Mouse (Mus musculus) gastrocnemius, adult 2 months (tissue): ENCODE measurements around the gene Tmem80. TPM values are rescaled to one million over a fixed set of nuclear protein-coding genes. Genes with fewer than 3 reads are reported as not detected.

Experiments
- DNase-seq: peaks from one replicate; pipeline ENCODE4 v3.0.0; 2022
- H3K27ac ChIP-seq: fragments of 200-600 bp; 2 replicates; pipeline ENCODE4 v1.8.1; 2022; ENCODE audit warnings: mild to moderate bottlenecking
- H3K4me3 ChIP-seq: fragments of 200-600 bp; 2 replicates; pipeline ENCODE4 v1.8.1; 2022; ENCODE audit warnings: mild to moderate bottlenecking, moderate library complexity
- CTCF ChIP-seq: fragments of 200-600 bp; IDR thresholded peaks from 2 replicates; pipeline ENCODE4 v1.8.1; 2022; ENCODE audit warnings: antibody characterized with exemption, mild to moderate bottlenecking, moderate library complexity
- intact Hi-C: fragments of 180-260 bp; cut with DNase I; formaldehyde crosslinking; loops from one replicate; pipeline ENCODE4 v1.15.1; 2025
- total RNA-seq, 2 experiments: library from RNA; stranded (reverse); gene quantifications; 2 replicates each; pipeline ENCODE4 v1.2.3; 2021

The Tmem80 gene
- total RNA-seq, 2 experiments from 2014 or later = 11.5 to 16.9 TPM

DNA sequence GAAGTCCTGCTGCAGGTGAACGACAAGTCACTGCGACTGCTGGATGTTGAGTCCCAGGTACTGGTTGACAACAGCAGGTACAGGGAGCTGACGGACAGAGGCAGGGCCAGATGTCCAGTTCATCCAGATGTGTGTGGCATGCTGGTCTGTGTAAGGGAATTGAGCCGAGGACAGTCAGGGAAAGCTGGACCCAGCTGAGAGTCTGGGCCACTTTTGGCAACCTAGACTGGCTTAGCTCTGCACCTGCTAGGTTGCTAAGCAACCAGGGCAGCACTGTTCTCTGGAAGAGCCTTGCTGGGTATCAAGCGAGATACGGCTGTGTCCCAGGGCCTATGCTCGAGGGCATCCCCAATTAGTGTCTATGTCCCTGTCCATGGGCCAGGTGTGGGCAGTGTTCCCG, 27.5 kb downstream of the Tmem80 start:
- no peak overlapping the region for H3K27ac ChIP-seq
- no peak overlapping the region for H3K4me3 ChIP-seq
- intact Hi-C loops = no loop called here
- no peak for TF ChIP-seq CTCF
- DNase-seq = no peak

DNA sequence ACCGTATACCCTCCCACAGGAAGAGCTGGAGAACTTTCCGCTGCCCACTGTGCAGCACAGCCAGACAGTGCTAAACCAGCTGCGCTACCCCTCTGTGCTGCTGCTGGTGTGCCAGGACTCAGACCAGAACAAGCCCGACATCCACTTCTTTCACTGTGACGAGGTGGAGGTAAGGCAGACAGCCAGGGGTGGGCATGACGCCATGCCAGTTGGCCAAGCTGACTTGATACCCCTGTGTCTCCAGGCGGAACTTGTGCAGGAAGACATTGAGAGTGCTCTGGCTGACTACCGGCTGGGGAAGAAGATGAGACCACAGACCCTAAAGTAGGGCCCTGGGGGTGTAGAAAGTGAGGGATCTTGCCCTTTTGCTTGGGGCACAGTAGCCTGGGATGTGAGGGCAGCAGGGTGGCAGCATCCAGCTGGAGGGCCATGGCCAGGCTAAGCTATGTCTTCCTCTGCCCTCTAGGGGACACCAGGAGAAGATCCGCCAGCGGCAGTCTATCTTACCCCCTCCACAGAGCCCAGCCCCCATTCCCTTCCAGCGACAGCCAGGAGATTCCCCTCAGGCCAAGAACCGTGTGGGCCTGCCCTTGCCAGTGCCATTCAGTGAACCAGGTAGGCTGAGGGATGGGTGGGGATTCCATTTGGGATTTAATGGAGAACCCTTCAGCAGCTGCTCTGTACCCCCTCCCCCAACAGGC, 28.2 kb downstream of the Tmem80 start:
- intact Hi-C loops = no loop called here
- Histone ChIP-seq H3K27ac (no peak overlapping the region), H3K4me3 (no peak overlapping the region)
- peak; percentile 19; the same call in 1 of the 2 replicates for TF ChIP-seq CTCF
- DNase-seq = no peak

DNA sequence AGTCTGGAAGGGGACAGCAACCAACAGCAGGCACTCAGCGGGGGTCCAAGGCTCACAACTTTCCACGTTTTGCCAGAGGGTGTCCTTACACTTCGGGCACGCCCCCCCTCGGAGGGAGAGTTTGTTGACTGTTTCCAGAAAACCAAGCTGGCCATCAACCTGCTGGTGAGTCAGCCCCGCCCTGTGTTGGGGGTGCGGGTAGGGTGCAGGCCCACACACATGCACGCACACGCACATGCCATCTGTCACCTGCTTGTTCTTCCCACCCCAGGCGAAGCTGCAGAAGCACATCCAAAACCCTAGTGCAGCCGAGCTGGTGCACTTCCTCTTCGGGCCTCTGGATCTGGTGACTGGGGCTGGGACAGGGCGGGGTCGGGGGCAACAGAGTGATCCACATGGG, 29.4 kb downstream of the Tmem80 start:
- no peak for DNase-seq
- no peak for TF ChIP-seq CTCF
- H3K27ac ChIP-seq = no peak overlapping the region
- no peak overlapping the region for H3K4me3 ChIP-seq
- intact Hi-C loops = no loop called here

DNA sequence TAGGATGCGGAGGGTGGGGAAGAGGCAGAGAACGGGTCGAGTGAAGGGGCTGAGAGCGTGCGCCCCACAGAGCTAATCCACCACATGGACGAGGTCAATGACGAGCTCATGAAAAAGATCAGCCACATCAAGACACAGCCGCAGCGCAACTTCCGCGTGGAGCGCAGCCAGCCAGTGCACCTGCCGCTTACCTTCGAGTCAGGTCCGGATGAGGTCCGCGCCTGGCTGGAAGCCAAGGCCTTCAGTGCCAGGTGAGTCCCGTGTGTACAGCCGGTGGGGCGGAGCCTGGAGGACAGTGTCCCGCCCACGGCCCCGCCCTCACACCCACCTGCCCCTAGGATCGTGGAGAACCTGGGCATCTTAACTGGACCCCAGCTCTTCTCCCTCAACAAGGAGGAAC, 34.0 kb downstream of the Tmem80 start:
- intact Hi-C loops = no loop called here
- TF ChIP-seq CTCF = no peak

DNA sequence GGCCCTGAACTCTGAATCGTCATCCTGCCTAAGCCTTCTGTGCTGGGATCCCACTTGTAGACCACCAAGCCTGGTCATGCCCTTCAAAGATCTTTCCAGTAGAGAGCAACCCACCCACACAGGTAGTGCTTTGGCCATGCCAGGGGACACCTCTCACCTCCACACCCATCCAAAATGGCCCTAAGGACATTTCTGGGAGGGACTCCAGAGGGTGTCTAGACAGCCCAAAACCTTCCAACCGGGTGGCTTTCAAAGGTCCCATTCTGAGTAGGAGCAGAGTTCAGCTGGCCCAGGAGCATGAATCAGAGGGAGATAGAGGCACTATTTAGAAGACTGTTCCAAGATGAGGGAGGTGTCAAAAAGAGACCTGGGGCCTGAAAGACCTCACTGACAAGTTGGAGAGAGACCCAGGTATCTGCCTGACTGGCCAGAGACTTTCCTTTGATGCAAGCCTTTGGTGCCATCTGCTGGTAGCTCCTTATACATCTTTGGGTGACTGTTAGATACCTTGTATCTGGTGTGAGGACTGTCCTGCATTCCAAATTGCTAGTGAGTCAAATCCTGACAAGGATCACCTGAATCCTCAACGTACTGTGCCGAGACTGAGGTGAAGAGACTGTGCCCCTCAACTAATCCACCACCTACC, 35.7 kb downstream of the Tmem80 start:
- peak; percentile 63 for DNase-seq
- Histone ChIP-seq H3K4me3 (no peak overlapping the region), H3K27ac (no peak overlapping the region)
- peak; percentile 80 for TF ChIP-seq CTCF
- intact Hi-C loops = loop anchor here (1.0 to 2.0 kb wide), 2 partner anchors 98 to 140 kb away; no protein-coding TSS in a partner anchor

More for the DNA sequence above, 34.0 kb downstream of the Tmem80 start:
- H3K4me3 ChIP-seq = no peak overlapping the region
- no peak overlapping the region for H3K27ac ChIP-seq
- no peak for DNase-seq

DNA sequence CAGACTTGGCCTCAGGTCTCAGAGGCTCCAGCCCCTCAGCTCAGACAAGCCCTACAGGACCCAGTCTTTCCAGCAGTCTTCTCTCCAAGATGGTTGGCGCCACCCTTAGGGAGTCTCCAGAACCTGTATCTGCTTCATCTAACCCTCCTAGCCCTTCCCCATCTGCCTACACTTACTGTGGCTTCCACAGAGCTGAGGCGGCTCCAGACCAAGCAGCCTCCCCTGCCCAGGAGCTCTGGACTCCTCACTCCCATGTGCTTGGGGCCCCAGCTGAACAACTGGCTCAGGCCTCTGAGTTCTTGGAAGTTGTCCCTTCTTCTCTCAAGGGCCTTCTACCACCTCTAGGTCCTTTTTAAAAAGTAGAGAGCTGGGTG, 36.2 kb downstream of the Tmem80 start:
- no peak for TF ChIP-seq CTCF
- Histone ChIP-seq H3K4me3 (no peak overlapping the region), H3K27ac (no peak overlapping the region)
- intact Hi-C loops = loop anchor here (1.0 to 2.0 kb wide), 2 partner anchors 98 to 141 kb away; no protein-coding TSS in a partner anchor
- DNase-seq = no peak

DNA sequence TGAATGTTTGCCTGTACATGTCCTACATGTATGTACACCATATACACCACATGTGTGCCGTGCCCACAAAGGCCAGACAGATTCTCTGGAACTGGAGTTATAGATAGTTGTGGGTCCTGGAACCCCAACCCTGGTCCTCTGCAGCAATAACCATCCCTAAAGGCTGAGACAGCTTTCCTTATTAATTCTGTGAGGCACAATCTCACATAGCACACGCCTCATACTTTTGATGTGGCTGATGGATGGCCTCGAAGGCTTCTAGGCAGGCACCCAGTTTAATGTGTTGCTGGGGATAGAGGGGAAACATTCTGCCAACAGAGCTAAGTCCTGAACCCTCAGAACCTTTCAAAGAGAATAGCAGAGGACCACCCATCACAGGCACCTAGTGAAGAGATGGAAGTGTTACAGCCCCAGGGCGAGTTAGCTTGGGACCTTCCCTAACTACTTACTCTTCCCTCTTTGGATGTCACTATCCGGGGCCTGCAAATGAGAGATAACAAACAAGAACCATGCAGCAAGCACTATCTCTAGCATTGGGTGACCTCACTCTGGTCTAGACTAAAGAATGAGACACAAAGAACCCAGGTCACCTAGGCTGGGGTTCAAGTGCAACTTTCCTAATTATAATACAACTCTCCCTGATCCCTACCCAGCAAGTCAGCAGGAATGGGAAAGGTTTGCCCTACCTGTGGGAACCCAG, 37.0 kb downstream of the Tmem80 start:
- intact Hi-C loops = no loop called here
- 0 out of 2 replicates have a peak overlapping the region, but pooled peaks have one; percentile 17 for H3K4me3 ChIP-seq
- peak overlapping the region; percentile 38; the same call in 1 of the 2 replicates for H3K27ac ChIP-seq
- no peak for DNase-seq
- TF ChIP-seq CTCF = no peak

DNA sequence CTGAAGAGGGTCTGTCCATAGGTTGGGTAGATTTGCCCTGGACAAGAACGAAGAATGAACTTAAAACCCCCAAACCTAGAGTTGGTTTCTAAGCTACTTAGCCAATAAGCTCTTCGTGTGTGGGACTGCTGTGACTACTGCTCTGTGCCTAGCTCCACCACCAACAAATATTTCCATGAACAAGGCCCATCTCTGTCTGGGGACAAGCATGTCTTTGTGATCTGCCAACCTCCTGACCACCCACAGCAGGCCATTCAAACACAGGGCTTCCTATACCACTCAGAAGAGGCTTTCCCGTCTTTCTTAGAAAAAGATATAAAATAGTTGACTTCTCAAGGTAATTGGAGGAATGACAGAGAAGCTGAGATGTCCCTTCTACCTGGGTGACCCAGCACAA, 37.5 kb downstream of the Tmem80 start:
- no peak overlapping the region for H3K4me3 ChIP-seq
- peak overlapping the region; percentile 7; the same call in 1 of the 2 replicates for H3K27ac ChIP-seq
- no peak for TF ChIP-seq CTCF
- intact Hi-C loops = no loop called here
- DNase-seq = no peak

DNA sequence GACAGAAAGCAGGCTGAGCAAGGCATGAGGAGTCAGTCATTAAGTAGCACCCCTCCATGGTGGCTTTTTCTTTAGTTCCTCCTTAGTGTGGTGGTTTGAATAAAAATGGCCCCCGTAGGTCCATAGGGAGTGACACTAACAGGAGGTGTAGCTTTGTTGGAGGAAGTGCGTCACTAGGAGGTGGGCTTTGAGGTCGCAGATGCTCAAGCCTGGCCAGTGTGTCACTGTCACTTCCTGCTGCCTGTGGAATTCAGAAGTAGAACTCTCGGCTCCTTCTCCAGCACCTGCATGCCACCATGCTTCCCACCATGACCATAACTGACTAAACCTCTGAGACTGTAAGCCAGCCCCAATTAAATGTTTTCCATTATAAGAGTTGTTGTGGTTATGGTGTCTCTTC, 39.8 kb downstream of the Tmem80 start:
- DNase-seq = no peak
- intact Hi-C loops = no loop called here
- no peak for TF ChIP-seq CTCF
- no peak overlapping the region for H3K4me3 ChIP-seq
- H3K27ac ChIP-seq = no peak overlapping the region

DNA sequence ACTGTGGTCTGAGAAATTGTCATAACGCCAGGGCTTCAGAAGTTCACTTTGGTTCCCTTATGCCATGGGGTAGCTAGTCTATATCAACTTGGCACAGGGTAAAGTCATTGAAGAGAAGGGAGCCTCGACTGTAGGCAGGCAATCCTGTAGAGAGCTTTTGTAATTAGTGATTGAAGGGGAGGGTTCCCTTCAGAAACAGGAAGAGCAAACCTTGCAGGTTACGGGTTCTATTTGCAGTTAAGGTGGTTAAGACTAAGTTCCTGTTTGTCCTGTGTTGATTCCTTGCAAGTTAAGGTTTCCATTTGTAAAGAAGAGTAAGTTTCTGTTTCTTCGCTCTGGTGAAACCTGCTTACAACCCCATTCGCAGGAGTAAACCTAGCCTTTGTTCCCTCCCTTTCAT, 42.4 kb downstream of the Tmem80 start:
- no peak overlapping the region for H3K27ac ChIP-seq
- no peak for TF ChIP-seq CTCF
- no peak overlapping the region for H3K4me3 ChIP-seq
- no peak for DNase-seq
- intact Hi-C loops = no loop called here

DNA sequence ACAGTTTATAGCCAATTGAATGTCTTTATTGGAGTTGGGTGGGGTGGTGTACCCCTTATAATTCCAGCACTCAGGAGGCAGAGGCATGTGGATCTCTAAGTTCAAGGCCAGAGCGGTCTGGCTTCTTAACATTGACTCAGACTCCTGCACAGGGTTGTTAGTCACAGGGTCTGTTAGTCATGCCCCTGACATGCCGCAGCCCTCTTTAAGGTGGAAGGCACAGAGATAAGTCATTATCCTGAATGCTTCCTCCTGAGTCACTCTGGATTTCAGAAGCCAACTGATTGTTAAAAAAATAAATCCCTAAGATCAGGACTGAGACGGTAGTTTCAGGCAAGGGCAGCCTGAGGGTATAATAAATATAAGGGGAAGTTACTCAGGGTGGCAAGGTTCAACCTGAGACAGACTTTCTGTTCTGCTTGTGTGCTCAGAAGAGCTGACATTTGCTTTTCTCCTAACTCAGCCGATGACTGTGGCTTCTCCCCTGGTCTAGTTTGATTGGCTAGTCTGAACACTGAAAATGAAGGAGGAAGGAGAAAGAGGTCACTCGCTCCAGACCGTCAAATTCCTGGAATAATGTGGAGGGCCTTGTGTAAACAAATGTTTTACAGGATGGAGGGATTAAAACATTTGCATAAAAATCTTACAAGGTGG, 44.5 kb downstream of the Tmem80 start:
- intact Hi-C loops = no loop called here
- H3K4me3 ChIP-seq = no peak overlapping the region
- TF ChIP-seq CTCF = no peak
- no peak overlapping the region for H3K27ac ChIP-seq
- DNase-seq = no peak

DNA sequence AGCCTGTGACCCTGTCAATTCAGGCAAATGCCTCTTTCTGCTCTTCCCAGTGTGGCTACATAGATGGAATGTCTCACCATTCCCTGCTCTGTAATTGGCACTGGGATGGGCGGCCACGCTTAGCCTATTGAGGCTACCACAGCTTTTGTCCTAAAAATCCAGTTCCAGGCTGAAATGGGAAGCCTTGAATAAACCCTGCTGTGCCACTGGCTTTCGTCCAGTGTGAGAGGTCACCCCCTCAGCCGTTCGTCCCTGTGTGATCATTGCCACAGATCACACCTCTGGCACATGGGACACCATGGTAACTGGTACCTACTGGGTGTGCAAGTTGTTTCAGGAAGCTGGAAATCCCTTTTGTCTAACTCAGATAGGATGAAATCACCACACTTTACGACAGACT, 46.1 kb downstream of the Tmem80 start:
- Histone ChIP-seq H3K27ac (no peak overlapping the region), H3K4me3 (no peak overlapping the region)
- TF ChIP-seq CTCF = no peak
- no peak for DNase-seq
- intact Hi-C loops = no loop called here

DNA sequence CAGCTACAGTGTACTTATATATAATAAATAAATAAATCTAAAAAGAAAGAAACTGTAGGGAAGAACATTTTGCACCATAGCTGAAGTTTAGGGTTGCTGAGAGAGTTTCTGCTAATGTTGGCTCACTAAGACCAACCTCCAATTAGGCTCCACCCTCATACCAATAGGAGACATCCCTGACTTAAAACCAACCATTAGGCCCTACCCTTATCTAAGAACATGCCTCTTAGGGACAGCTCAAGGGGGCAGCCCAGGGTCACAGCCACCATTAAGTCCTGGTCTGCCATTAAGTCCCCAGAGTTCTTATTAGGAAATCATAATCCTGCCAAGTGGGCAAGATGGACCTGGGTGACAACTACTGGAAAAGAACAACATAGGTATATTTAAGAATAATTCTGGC, 46.9 kb downstream of the Tmem80 start:
- DNase-seq = no peak
- Histone ChIP-seq H3K27ac (no peak overlapping the region), H3K4me3 (no peak overlapping the region)
- intact Hi-C loops = no loop called here
- TF ChIP-seq CTCF = no peak
